Mouse (Mus musculus) effector memory CD4-positive, alpha-beta T cell, adult 7 months (primary cell): ENCODE results near the gene Clec4e. TPM values are rescaled to one million over a fixed set of nuclear protein-coding genes. Genes with fewer than 3 reads are reported as not detected.

Source experiments
- polyA plus RNA-seq: library from polyadenylated mRNA; unstranded; fragments of 100-300 nt; shearing (Covaris generic); gene quantifications from one replicate; pipeline ENCODE4 v1.2.1, GENCODE M21; 2017

The Clec4e gene
- polyA plus RNA-seq: not detected

DNA sequence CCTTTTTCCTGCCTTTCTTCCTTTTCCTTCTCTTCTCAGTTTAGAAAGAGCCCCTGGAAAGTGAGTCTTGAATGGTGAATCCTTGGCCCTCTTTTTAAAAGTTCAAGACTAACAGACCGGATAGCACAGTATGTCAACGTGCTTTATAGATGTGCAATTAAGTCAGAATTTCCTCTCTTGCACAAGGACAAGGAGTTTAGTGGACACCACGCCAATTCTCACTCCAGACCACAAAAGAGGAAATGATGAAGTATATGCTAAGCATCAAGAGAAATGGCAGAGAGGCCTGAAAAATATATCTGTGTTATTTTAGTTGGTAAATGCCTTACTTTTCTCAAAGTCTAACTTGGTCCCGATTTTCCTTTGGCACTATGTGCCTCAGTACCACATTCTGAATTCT is at the start of gene Clec4e:
Gene Clec4e (minus strand): TSS at position 118 of the 400 bp plus-strand sequence.

DNA sequence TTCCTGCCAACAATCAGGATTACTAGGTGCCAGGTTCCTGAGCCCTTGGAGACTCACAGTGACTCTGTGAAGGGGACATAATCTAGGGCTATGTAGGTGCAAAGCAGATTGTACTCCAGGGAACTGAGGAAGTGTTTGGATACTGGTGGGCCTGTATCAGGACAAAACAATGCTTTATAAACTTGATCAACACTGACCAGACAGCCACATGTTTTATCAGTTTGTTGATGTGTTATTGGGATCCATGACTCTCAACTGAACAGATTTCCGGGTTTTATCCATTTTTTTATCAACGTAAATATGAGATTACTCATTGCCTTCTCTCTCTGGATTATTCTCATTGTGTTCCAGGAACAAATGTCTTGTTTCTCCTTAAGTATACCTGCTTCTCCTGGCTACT is 18.4 kb upstream of the Clec4e start, which contains the start of gene Vmn2r19:
Gene Vmn2r19 (plus strand): TSS at position 301 of the 400 bp plus-strand sequence.

DNA sequence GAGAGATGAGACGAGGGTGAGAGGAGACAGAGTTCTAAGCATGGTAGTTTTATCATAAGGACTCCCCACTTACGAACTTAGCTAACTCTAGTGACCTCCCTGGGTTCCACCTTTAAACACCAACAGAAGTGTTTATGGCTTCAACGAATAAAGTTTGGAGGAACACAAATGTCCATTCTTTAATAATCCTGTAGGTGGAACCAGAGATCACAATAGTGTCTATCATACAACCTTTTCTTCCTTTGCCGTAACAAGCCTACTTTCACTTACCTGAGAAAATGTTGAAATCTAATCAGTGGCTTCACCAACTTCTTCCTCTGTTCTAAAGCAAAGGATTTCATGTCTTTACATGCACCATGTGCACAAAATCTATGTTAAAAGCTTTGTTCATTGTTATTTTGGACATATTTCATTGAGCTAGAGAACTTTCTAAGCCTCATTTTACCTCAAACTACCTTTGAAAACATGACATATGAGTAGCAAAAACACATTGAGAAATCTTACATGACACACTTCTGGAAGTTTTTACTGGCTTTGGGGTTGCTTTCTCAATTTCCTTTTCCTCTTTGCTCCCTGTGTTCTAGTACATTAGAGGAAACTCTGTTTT is 28.0 kb downstream of the Clec4e start, which contains the start of gene Clec4d:
Gene Clec4d (plus strand): TSS at position 557 of the 607 bp plus-strand sequence.

Other genes starting within 250 kb of the Clec4e start
- not detected for gene Clec4b1, start 239.9 kb downstream of the Clec4e start, polyA plus RNA-seq
- not detected for gene Clec4a2, start 183.4 kb downstream of the Clec4e start, polyA plus RNA-seq
- gene Clec4b2, start 117.0 kb downstream of the Clec4e start, polyA plus RNA-seq: not detected
- gene Clec4n, start 60.0 kb downstream of the Clec4e start, polyA plus RNA-seq: not detected
- not detected for gene Clec4d, start 27.8 kb downstream of the Clec4e start, polyA plus RNA-seq
- not detected for gene Vmn2r19, start 18.5 kb upstream of the Clec4e start, polyA plus RNA-seq
- gene Vmn2r20, start 128.2 kb upstream of the Clec4e start, polyA plus RNA-seq: 0.06 TPM
- gene Vmn2r21, start 243.5 kb upstream of the Clec4e start, polyA plus RNA-seq: not detected